Mouse (Mus musculus) embryonic fibroblast, embryonic 13.5 days (primary cell): ENCODE results near the gene Fermt2. TPM values are rescaled to one million over a fixed set of nuclear protein-coding genes. Genes with fewer than 3 reads are reported as not detected.

Experiments used
- H3K27ac ChIP-seq: 2 replicates; pipeline ENCODE4 v1.5.1; 2012; ENCODE audit warnings: low read length, control low read depth, inconsistent platforms; ENCODE audit not compliant: insufficient read depth
- H3K4me1 ChIP-seq: 2 replicates; pipeline ENCODE4 v1.6.1; 2011; ENCODE audit warnings: low read length; ENCODE audit not compliant: control insufficient read depth, insufficient read depth
- H3K4me3 ChIP-seq: 2 replicates; pipeline ENCODE4 v1.5.1; 2011; ENCODE audit warnings: mild to moderate bottlenecking, control low read depth, low read length; ENCODE audit not compliant: insufficient read depth
- CTCF ChIP-seq: IDR thresholded peaks from 2 replicates; pipeline ENCODE4 v1.5.1; 2011; ENCODE audit warnings: mild to moderate bottlenecking, control low read depth, low read length, moderate library complexity, borderline replicate concordance; ENCODE audit not compliant: insufficient read depth
- POLR2A ChIP-seq: IDR thresholded peaks from 2 replicates; pipeline ENCODE4 v1.6.1; 2011; ENCODE audit warnings: low read depth, mild to moderate bottlenecking, control low read depth, low read length, moderate library complexity
- polyA plus RNA-seq: library from polyadenylated mRNA; stranded (reverse); fragments of >200 nt; gene quantifications from 2 replicates; pipeline ENCODE4 v1.2.4, GENCODE M21; 2011; ENCODE audit warnings: low read depth; ENCODE audit not compliant: missing spikeins, insufficient read length

The Fermt2 gene
- polyA plus RNA-seq: 244 and 317 TPM in 2 replicates

- Histone ChIP-seq H3K4me3 (peak within 1 kb of the TSS; percentile 70), H3K4me1 (peaks cover 2% of the 10 kb centered on the region; the same call in 1 of the 2 replicates), H3K27ac (peak within 1 kb of the TSS; percentile 97)
- TF ChIP-seq POLR2A (peak; percentile 77), CTCF (no peak)
Measured at GRCm38 (mm10) chr14:45529411-45530363, at the start of gene Fermt2. Gene Fermt2, minus strand, starts transcription at chr14:45530118.

- Histone ChIP-seq H3K4me3 (no peak overlapping the region), H3K4me1 (peaks cover 6% of the 10 kb centered on the region; the same call in 1 of the 2 replicates), H3K27ac (peak overlapping the region; percentile 10; the same call in 1 of the 2 replicates)
- 0 out of 2 replicates have a peak, but pooled peaks have one; percentile 28 for TF ChIP-seq POLR2A
- TF ChIP-seq CTCF: no peak
Measured at GRCm38 (mm10) chr14:45566066-45566937, 36.4 kb upstream of the Fermt2 start.

- H3K4me3 ChIP-seq: no peak overlapping the region
- peak overlapping the region; percentile 46; the same call in 1 of the 2 replicates for H3K27ac ChIP-seq
- TF ChIP-seq POLR2A (peak; percentile 51; the same call in 1 of the 2 replicates), CTCF (no peak)
- H3K4me1 ChIP-seq: peaks cover 10% of the 10 kb centered on the region
Measured at GRCm38 (mm10) chr14:45565216-45566065, 35.5 kb upstream of the Fermt2 start.

GRCm38 (mm10) chr14:45563577-45563976 is 33.7 kb upstream of the Fermt2 start:
- Histone ChIP-seq H3K4me3 (no peak overlapping the region), H3K4me1 (peaks cover 11% of the 10 kb centered on the region), H3K27ac (no peak overlapping the region)
- TF ChIP-seq CTCF (no peak), POLR2A (no peak)

GRCm38 (mm10) chr14:45561681-45562080 is 31.8 kb upstream of the Fermt2 start:
- TF ChIP-seq CTCF: no peak
- no peak for TF ChIP-seq POLR2A
- peak overlapping the region; percentile 95 for H3K27ac ChIP-seq
- no peak overlapping the region for H3K4me3 ChIP-seq
- peaks cover 11% of the 10 kb centered on the region for H3K4me1 ChIP-seq

GRCm38 (mm10) chr14:45559018-45559417 is 29.1 kb upstream of the Fermt2 start:
- Histone ChIP-seq H3K4me3 (no peak overlapping the region), H3K4me1 (peaks cover 7% of the 10 kb centered on the region), H3K27ac (no peak overlapping the region)
- no peak for TF ChIP-seq CTCF
- no peak for TF ChIP-seq POLR2A

GRCm38 (mm10) chr14:45554336-45554735 is 24.4 kb upstream of the Fermt2 start:
- H3K27ac ChIP-seq: no peak overlapping the region
- TF ChIP-seq POLR2A (no peak), CTCF (no peak)
- peaks cover 3% of the 10 kb centered on the region; the same call in 1 of the 2 replicates for H3K4me1 ChIP-seq
- H3K4me3 ChIP-seq: no peak overlapping the region

GRCm38 (mm10) chr14:45553854-45554253 is 23.9 kb upstream of the Fermt2 start:
- no peak overlapping the region for H3K27ac ChIP-seq

More at GRCm38 (mm10) chr14:45553854-45554253, 23.9 kb upstream of the Fermt2 start:
- TF ChIP-seq POLR2A (no peak), CTCF (no peak)
- H3K4me3 ChIP-seq: no peak overlapping the region
- H3K4me1 ChIP-seq: peaks cover 3% of the 10 kb centered on the region; the same call in 1 of the 2 replicates
